Mouse (Mus musculus) small intestine, adult 2 months (tissue): ENCODE measurements around the gene Npepps. TPM values are rescaled to one million over a fixed set of nuclear protein-coding genes. Genes with fewer than 3 reads are reported as not detected.
A peak's percentile ranks its signal among the peaks of the same experiment; 100 is the strongest.
"Not testable (repeated sequence)": the region's sequence is repeated elsewhere in the genome, so short reads cannot be mapped to it uniquely, and the experiment has no call there.

Source experiments
- H3K27ac ChIP-seq: fragments of 200-500 bp; 2 replicates; pipeline ENCODE4 v1.5.1; 2012; ENCODE audit warnings: low read depth, low read length, control low read depth, inconsistent platforms; ENCODE audit not compliant: insufficient read depth
- H3K27me3 ChIP-seq: fragments of 200-500 bp; 2 replicates; pipeline ENCODE4 v1.6.1; 2012; ENCODE audit warnings: mild to moderate bottlenecking, moderate library complexity, low read length, inconsistent platforms; ENCODE audit not compliant: control insufficient read depth, insufficient read depth
- H3K36me3 ChIP-seq: fragments of 200-500 bp; 2 replicates; pipeline ENCODE4 v1.6.1; 2012; ENCODE audit warnings: mild to moderate bottlenecking, low read length, control low read depth, inconsistent platforms; ENCODE audit not compliant: control insufficient read depth, insufficient read depth
- H3K4me1 ChIP-seq: fragments of 200-500 bp; 2 replicates; pipeline ENCODE4 v1.6.1; 2012; ENCODE audit warnings: low read length, inconsistent platforms, mixed read lengths; ENCODE audit not compliant: control insufficient read depth, insufficient read depth, insufficient read length
- H3K4me3 ChIP-seq: fragments of 200-500 bp; 2 replicates; pipeline ENCODE4 v1.5.1; 2012; ENCODE audit warnings: low read depth, mild to moderate bottlenecking, control low read depth, inconsistent platforms, low read length, moderate library complexity
- CTCF ChIP-seq: fragments of 200-500 bp; IDR thresholded peaks from 2 replicates; pipeline ENCODE4 v1.5.1; 2012; ENCODE audit warnings: low read depth, mild to moderate bottlenecking, control low read depth, inconsistent platforms, low read length, moderate library complexity, mixed read lengths; ENCODE audit not compliant: insufficient replicate concordance, insufficient read length; ENCODE audit errors: extremely low read depth
- POLR2A ChIP-seq: fragments of 200-500 bp; IDR thresholded peaks from 2 replicates; pipeline ENCODE4 v1.6.1; 2012; ENCODE audit warnings: low read depth, mild to moderate bottlenecking, control low read depth, inconsistent platforms, low read length, moderate library complexity
- WGBS: fragments of 180-500 bp; shearing (Covaris S2); methylation state at CpG from one replicate; pipeline ENCODE4 v1.1.7; 2018; 5-methylcytosine and 5-hydroxymethylcytosine counted together
- polyA plus RNA-seq: library from polyadenylated mRNA; depleted of rRNA; stranded (reverse); fragments of >200 nt; gene quantifications from 2 replicates; pipeline ENCODE4 v1.2.3, GENCODE M21; 2012; rRNA removed

The Npepps gene
- polyA plus RNA-seq: 16.2 and 27.3 TPM in 2 replicates

- Histone ChIP-seq H3K36me3 (no peaks in the 10 kb centered on the region), H3K4me1 (peaks cover 3% of the 10 kb centered on the region; the same call in 1 of the 2 replicates), H3K4me3 (peak within 1 kb of the TSS; percentile 97), H3K27ac (peak within 1 kb of the TSS; percentile 82), H3K27me3 (no peaks in the 10 kb centered on the region)
- TF ChIP-seq CTCF (no peak), POLR2A (peak; percentile 69; the same call in 1 of the 2 replicates)
- 2% methylated on average over 60 of the region's 83 CpGs for WGBS
Measured at GRCm38 (mm10) chr11:97280216-97280861, at the start of gene Npepps. TSS of gene Npepps (minus strand) at chr11:97280638.

GRCm38 (mm10) chr11:97328148-97328547, 47.7 kb upstream of the Npepps start:
- 18% methylated on average over 9 of the region's 9 CpGs for WGBS
- peaks cover 4% of the 10 kb centered on the region; the same call in 1 of the 2 replicates for H3K4me1 ChIP-seq
- peaks cover 30% of the 10 kb centered on the region for H3K36me3 ChIP-seq
- TF ChIP-seq CTCF: peak; percentile 82; the same call in 1 of the 2 replicates
- TF ChIP-seq POLR2A: no peak
- no peak overlapping the region for H3K27ac ChIP-seq
- no peaks in the 10 kb centered on the region for H3K27me3 ChIP-seq
- no peak overlapping the region for H3K4me3 ChIP-seq

- 60% methylated on average over 1 of the region's 1 CpGs for WGBS
- Histone ChIP-seq H3K36me3 (peaks cover 34% of the 10 kb centered on the region), H3K27ac (no peak overlapping the region), H3K4me3 (no peak overlapping the region), H3K4me1 (no peaks in the 10 kb centered on the region), H3K27me3 (no peaks in the 10 kb centered on the region)
- TF ChIP-seq POLR2A (no peak), CTCF (no peak)
Measured at GRCm38 (mm10) chr11:97325224-97325623, 44.8 kb upstream of the Npepps start.

- not testable (repeated sequence) for H3K27me3 ChIP-seq, H3K27ac ChIP-seq, H3K4me3 ChIP-seq, H3K4me1 ChIP-seq
- WGBS: 91% methylated on average over 8 of the region's 8 CpGs
- peaks cover 26% of the 10 kb centered on the region for H3K36me3 ChIP-seq
Measured at GRCm38 (mm10) chr11:97321894-97322600, 41.6 kb upstream of the Npepps start.

- Histone ChIP-seq H3K27ac (no peak overlapping the region), H3K4me1 (no peaks in the 10 kb centered on the region), H3K4me3 (no peak overlapping the region), H3K36me3 (peaks cover 20% of the 10 kb centered on the region), H3K27me3 (no peaks in the 10 kb centered on the region)
- no peak for TF ChIP-seq POLR2A
- TF ChIP-seq CTCF: no peak
- 91% methylated on average over 8 of the region's 8 CpGs for WGBS
Measured at GRCm38 (mm10) chr11:97321197-97321596, 40.8 kb upstream of the Npepps start.

- no peaks in the 10 kb centered on the region for H3K27me3 ChIP-seq
- peak within 1 kb of the TSS; percentile 57 for H3K4me3 ChIP-seq
- 0 out of 2 replicates have a peak within 1 kb of the TSS, but pooled peaks have one; percentile 17 for H3K27ac ChIP-seq
- WGBS: under 1% methylated on average over 50 of the region's 50 CpGs
- no peaks in the 10 kb centered on the region for H3K4me1 ChIP-seq
- TF ChIP-seq POLR2A: peak; percentile 57; the same call in 1 of the 2 replicates
- no peak for TF ChIP-seq CTCF
- H3K36me3 ChIP-seq: no peaks in the 10 kb centered on the region; the same call in 1 of the 2 replicates
Measured at GRCm38 (mm10) chr11:97315504-97316503, 35.4 kb upstream of the Npepps start, which contains the start of gene Mrpl45. TSS of gene Mrpl45 (plus strand) at chr11:97315716.
